Mouse (Mus musculus): ENCODE measurements around the gene Bfsp1.

DNA sequence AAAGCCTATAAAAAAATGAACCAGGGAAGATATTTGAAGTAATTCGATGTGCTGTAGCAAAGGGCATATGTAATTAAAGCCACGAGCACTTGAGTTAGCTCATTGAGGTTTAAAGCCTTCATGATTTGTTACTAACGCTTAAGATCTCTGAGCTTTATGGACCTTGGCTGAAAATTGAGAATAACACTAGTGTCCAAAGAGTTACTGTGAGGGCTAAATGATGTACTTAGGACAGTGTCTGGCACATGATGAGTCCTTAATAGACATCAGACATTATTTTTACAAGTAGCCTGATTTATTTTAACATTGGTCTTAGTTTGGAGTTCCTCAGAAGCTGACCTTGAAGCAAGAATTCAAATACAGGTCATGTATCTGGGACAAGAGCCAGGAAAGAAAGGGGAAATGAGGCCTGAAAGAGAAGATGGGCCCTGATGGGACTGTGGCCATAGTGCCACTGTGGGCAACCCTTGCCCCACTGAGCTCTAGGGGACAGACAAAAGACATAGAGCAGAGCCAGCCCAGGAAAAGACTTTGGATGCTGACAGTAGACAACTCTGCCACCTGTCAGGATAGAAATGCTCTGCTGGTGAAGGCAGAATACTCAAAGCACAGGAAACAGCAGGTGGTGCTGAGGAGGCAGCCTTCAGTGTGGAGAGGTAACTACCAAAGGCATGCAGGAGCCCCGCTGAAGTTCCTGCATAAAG, 14.1 kb upstream of the Bfsp1 start:
- no peak for TF ChIP-seq GATA1 (IDR thresholded peaks at IDR 0.05; ENCODE audit: borderline replicate concordance, low read length)
- TF ChIP-seq TAL1 (conservative IDR thresholded peaks at IDR 0.05; ENCODE audit: low read depth, low read length), result no peak
- no peak for TF ChIP-seq CTCF (IDR thresholded peaks at IDR 0.05; ENCODE audit: low read depth, low read length)
- no peak for TF ChIP-seq POLR2AphosphoS5 (IDR thresholded peaks at IDR 0.05; ENCODE audit: insufficient replicate concordance, low read depth, low read length)
- TF ChIP-seq GATA2 (IDR thresholded peaks at IDR 0.05; ENCODE audit: borderline replicate concordance, low read depth, low read length), result no peak
